Mouse (Mus musculus): ENCODE data around the gene Spdya. TPM values are rescaled to one million over a fixed set of nuclear protein-coding genes. Genes with fewer than 3 reads are reported as not detected.
"Not testable (repeated sequence)": the region's sequence is repeated elsewhere in the genome, so short reads cannot be mapped to it uniquely, and the experiment has no call there.

Spdya gene
- total RNA-seq, 2 experiments from 2014 or later = 1.6 to 1.7 TPM

GRCm38 (mm10) chr17:71616319-71617032 lies 64.6 kb downstream of the Spdya start:
- DNase-seq (ENCODE audit: low spot score in 2 of 2) = no peak

GRCm38 (mm10) chr17:71617033-71617362 lies 65.1 kb downstream of the Spdya start:
- no peak for DNase-seq (ENCODE audit: low spot score in 2 of 2)
- intact Hi-C loops (cut with DNase I) = loop anchor here (2.0 kb wide), 1 partner anchor 1220 kb away; the partner anchor contains the start of gene Ypel5

More at GRCm38 (mm10) chr17:71616319-71617032, 64.6 kb downstream of the Spdya start:
- intact Hi-C loops (cut with DNase I) = loop anchor here (1.0 to 2.0 kb wide), 2 partner anchors 18 to 1220 kb away; partner anchors contain the start of gene Ypel5

- intact Hi-C loops (cut with DNase I) = loop anchor here (2.0 kb wide), 1 partner anchor 1219 kb away; the partner anchor contains the start of gene Ypel5
Measured at GRCm38 (mm10) chr17:71617974-71618373, 66.1 kb downstream of the Spdya start.

GRCm38 (mm10) chr17:71631806-71632205 lies 79.9 kb downstream of the Spdya start:
- intact Hi-C loops (cut with DNase I) = no loop called here
- DNase-seq (ENCODE audit: low spot score in 2 of 2) = no peak

More at GRCm38 (mm10) chr17:71617974-71618373, 66.1 kb downstream of the Spdya start:
- DNase-seq (ENCODE audit: low spot score in 2 of 2) = no peak

GRCm38 (mm10) chr17:71633350-71633749 lies 81.5 kb downstream of the Spdya start:
- no peak for DNase-seq (ENCODE audit: low spot score in 2 of 2)
- intact Hi-C loops (cut with DNase I) = no loop called here

- no peak for DNase-seq (ENCODE audit: low spot score in 2 of 2)
- intact Hi-C loops (cut with DNase I) = no loop called here
Measured at GRCm38 (mm10) chr17:71636786-71637185, 84.9 kb downstream of the Spdya start.

- no peak for DNase-seq (ENCODE audit: low spot score in 2 of 2)
- intact Hi-C loops (cut with DNase I) = no loop called here
Measured at GRCm38 (mm10) chr17:71637750-71638265, 85.9 kb downstream of the Spdya start.

- DNase-seq (ENCODE audit: low spot score in 2 of 2); intact Hi-C loops (cut with DNase I): not testable (repeated sequence)
Measured at GRCm38 (mm10) chr17:71639056-71639455, 87.2 kb downstream of the Spdya start.

Other genes starting within 250 kb of the Spdya start
- gene Emilin2, start 240.1 kb upstream of the Spdya start, total RNA-seq (2021) = 1 to 10 TPM; 1.9 to 2.5 TPM
- gene Gm4707, start 92.1 kb upstream of the Spdya start, total RNA-seq (2021) = 1 to 10 TPM; 2.2 to 2.5 TPM
- gene Smchd1, start 76.7 kb upstream of the Spdya start, total RNA-seq (2021) = 10 to 100 TPM; 30.7 to 32.0 TPM
- gene Ndc80, start 25.2 kb upstream of the Spdya start, total RNA-seq (2021) = under 1 TPM; 0.34 to 0.57 TPM
- gene Wdr43, start 63.8 kb downstream of the Spdya start, total RNA-seq (2021) = 10 to 100 TPM; 23.5 to 28.8 TPM
- gene Togaram2, start 121.2 kb downstream of the Spdya start, total RNA-seq (2021) = 1 to 10 TPM; 2.4 to 3.4 TPM
- gene Pcare, start 200.8 kb downstream of the Spdya start, total RNA-seq (2021) = under 1 TPM; 0.27 to 0.28 TPM
- gene Clip4, start 216.4 kb downstream of the Spdya start, total RNA-seq (2021) = 10 to 100 TPM; 62.8 to 76.7 TPM